Mouse (Mus musculus) CH12.LX (cell line): ENCODE measurements at regions not wholly inside any gene's neighbourhood (a gene's known extent, or its start where the extent isn't known, plus 50 kb on each side); places are given as distances from the start of the nearest gene placed in this dataset.

ENCODE experiments used
- CHD1 ChIP-seq: IDR thresholded peaks from 2 replicates; pipeline ENCODE4 v1.6.1; 2012; ENCODE audit warnings: low read depth, low read length, improper control_type of control experiment, inconsistent platforms
- CTCF ChIP-seq, 2 experiments: IDR thresholded peaks in 1 of 2; conservative IDR thresholded peaks in 1 of 2; 2 replicates each; pipeline ENCODE4 v1.5.1; 2011 to 2012; ENCODE audit warnings: low read depth in 2 of 2, low read length in 2 of 2, improper control_type of control experiment in 1 of 2, inconsistent platforms in 1 of 2, mild to moderate bottlenecking in 1 of 2, moderate library complexity in 1 of 2
- EP300 ChIP-seq: IDR thresholded peaks from 2 replicates; pipeline ENCODE4 v1.6.1; 2011; ENCODE audit warnings: low read length, improper control_type of control experiment
- KAT2A ChIP-seq: IDR thresholded peaks from 2 replicates; pipeline ENCODE4 v1.6.1; 2012; ENCODE audit warnings: low read length, improper control_type of control experiment, inconsistent platforms; ENCODE audit not compliant: insufficient replicate concordance
- MAX ChIP-seq: IDR thresholded peaks from 2 replicates; pipeline ENCODE4 v1.6.1; 2011; ENCODE audit warnings: low read length, improper control_type of control experiment
- MXI1 ChIP-seq: IDR thresholded peaks from 2 replicates; pipeline ENCODE4 v1.6.1; 2011; ENCODE audit warnings: mild to moderate bottlenecking, low read depth, low read length, improper control_type of control experiment
- MYC ChIP-seq: IDR thresholded peaks from 2 replicates; pipeline ENCODE4 v1.6.1; 2011; ENCODE audit warnings: low read depth, mild to moderate bottlenecking, improper control_type of control experiment, low read length
- POLR2A ChIP-seq: IDR thresholded peaks from 2 replicates; pipeline ENCODE4 v1.6.1; 2011; ENCODE audit warnings: low read depth, mild to moderate bottlenecking, improper control_type of control experiment, low read length
- RCOR1 ChIP-seq: conservative IDR thresholded peaks from 2 replicates; pipeline ENCODE4 v1.6.1; 2012; ENCODE audit warnings: low read depth, mild to moderate bottlenecking, inconsistent platforms, low read length, improper control_type of control experiment
- TBP ChIP-seq: conservative IDR thresholded peaks from 2 replicates; pipeline ENCODE4 v1.6.1; 2011; ENCODE audit warnings: low read depth, low read length, improper control_type of control experiment
- USF1 ChIP-seq: IDR thresholded peaks from 2 replicates; pipeline ENCODE4 v1.6.1; 2014; ENCODE audit warnings: low read depth, mild to moderate bottlenecking, inconsistent platforms, low read length, improper control_type of control experiment
- USF2 ChIP-seq: conservative IDR thresholded peaks from 2 replicates; pipeline ENCODE4 v1.6.1; 2011; ENCODE audit warnings: low read depth, low read length, improper control_type of control experiment
- ZKSCAN1 ChIP-seq: IDR thresholded peaks from 2 replicates; pipeline ENCODE4 v1.6.1; 2012; ENCODE audit warnings: low read depth, inconsistent platforms, low read length, improper control_type of control experiment, borderline replicate concordance
- ZNF384 ChIP-seq: IDR thresholded peaks from 2 replicates; pipeline ENCODE4 v1.6.1; 2012; ENCODE audit warnings: low read depth, low read length, improper control_type of control experiment, inconsistent platforms

- no peak for TF ChIP-seq RCOR1
- no peak for TF ChIP-seq KAT2A
- no peak for TF ChIP-seq CTCF (conservative IDR thresholded peaks at IDR 0.05 in 1 of 2, IDR thresholded peaks at IDR 0.05 in 1 of 2; ENCODE audit: low read depth in 2 of 2, low read length in 2 of 2)
- no peak for TF ChIP-seq EP300
- TF ChIP-seq MAX, result no peak
- no peak for TF ChIP-seq MYC
- no peak for TF ChIP-seq POLR2A
- TF ChIP-seq ZNF384, result no peak
- no peak for TF ChIP-seq ZKSCAN1
- no peak for TF ChIP-seq USF2
- no peak for TF ChIP-seq MXI1
- no peak for TF ChIP-seq CHD1
- TF ChIP-seq TBP, result no peak
- TF ChIP-seq USF1, result no peak
Observed at GRCm38 (mm10) chr4:23260371-23260770, 772.2 kb upstream of the Pou3f2 start.
